Mouse (Mus musculus) intestine, embryonic 14.5 days (tissue): ENCODE data around the gene Gpr108. TPM values are rescaled to one million over a fixed set of nuclear protein-coding genes. Genes with fewer than 3 reads are reported as not detected.

Source experiments
- ATAC-seq: fragments of 200-750 bp; cut with Nextera tagmentation; replicated peaks from 2 replicates; pipeline ENCODE4 v1.8.0; 2017; ENCODE audit warnings: low read depth, moderate number of reproducible peaks, moderate TSS enrichment, moderate library complexity; ENCODE audit not compliant: low FRiP score, low TSS enrichment
- DNase-seq: peaks from one replicate; pipeline ENCODE4 v3.0.0-alpha.2; 2018; ENCODE audit warnings: low spot score
- H3K27ac ChIP-seq: fragments of 300-500 bp; sonication (generic); 2 replicates; pipeline ENCODE4 v1.5.1; 2014; ENCODE audit warnings: low read depth, mild to moderate bottlenecking, control low read depth
- H3K27me3 ChIP-seq: fragments of 300-500 bp; sonication (generic); replicated peaks from 2 replicates; pipeline ENCODE4 v1.6.1; 2014; ENCODE audit warnings: low read length, control low read depth; ENCODE audit not compliant: control insufficient read depth, insufficient read depth
- H3K36me3 ChIP-seq: fragments of 300-500 bp; sonication (generic); 2 replicates; pipeline ENCODE4 v1.6.1; 2014; ENCODE audit warnings: low read length, control low read depth; ENCODE audit not compliant: control insufficient read depth, insufficient read depth
- H3K4me1 ChIP-seq: fragments of 300-500 bp; sonication (generic); replicated peaks from 2 replicates; pipeline ENCODE4 v1.6.1; 2014; ENCODE audit warnings: low read length, control low read depth, mixed read lengths; ENCODE audit not compliant: control insufficient read depth, insufficient read depth
- H3K4me2 ChIP-seq: fragments of 300-500 bp; sonication (generic); 2 replicates; pipeline ENCODE4 v1.6.1; 2014; ENCODE audit warnings: low read length
- H3K4me3 ChIP-seq: fragments of 300-500 bp; sonication (generic); 2 replicates; pipeline ENCODE4 v1.5.1; 2014; ENCODE audit warnings: low read depth, low read length, control low read depth, mixed read lengths
- H3K9ac ChIP-seq: fragments of 300-500 bp; sonication (generic); 2 replicates; pipeline ENCODE4 v1.6.1; 2014; ENCODE audit warnings: mild to moderate bottlenecking, low read length
- H3K9me3 ChIP-seq: fragments of 300-500 bp; sonication (generic); 2 replicates; pipeline ENCODE4 v1.6.1; 2016; ENCODE audit warnings: low read length, control low read depth; ENCODE audit not compliant: control insufficient read depth
- WGBS: fragments of 180-500 bp; shearing (Covaris S2); extraction: QIAGEN DNeasy Blood & Tissue Kit; methylation state at CpG from one replicate; pipeline ENCODE4 v1.1.7; 2014; 5-methylcytosine and 5-hydroxymethylcytosine counted together
- polyA plus RNA-seq: library from polyadenylated mRNA; unstranded; fragments of >200 nt; fragmentation: Nextera tagmentation; extraction: Ambion mirVana; gene quantifications from 2 replicates; pipeline ENCODE4 v1.2.1, GENCODE M21; 2014

The Gpr108 gene
- polyA plus RNA-seq, 1 experiment from 2014 or later = 37.1 TPM

DNA sequence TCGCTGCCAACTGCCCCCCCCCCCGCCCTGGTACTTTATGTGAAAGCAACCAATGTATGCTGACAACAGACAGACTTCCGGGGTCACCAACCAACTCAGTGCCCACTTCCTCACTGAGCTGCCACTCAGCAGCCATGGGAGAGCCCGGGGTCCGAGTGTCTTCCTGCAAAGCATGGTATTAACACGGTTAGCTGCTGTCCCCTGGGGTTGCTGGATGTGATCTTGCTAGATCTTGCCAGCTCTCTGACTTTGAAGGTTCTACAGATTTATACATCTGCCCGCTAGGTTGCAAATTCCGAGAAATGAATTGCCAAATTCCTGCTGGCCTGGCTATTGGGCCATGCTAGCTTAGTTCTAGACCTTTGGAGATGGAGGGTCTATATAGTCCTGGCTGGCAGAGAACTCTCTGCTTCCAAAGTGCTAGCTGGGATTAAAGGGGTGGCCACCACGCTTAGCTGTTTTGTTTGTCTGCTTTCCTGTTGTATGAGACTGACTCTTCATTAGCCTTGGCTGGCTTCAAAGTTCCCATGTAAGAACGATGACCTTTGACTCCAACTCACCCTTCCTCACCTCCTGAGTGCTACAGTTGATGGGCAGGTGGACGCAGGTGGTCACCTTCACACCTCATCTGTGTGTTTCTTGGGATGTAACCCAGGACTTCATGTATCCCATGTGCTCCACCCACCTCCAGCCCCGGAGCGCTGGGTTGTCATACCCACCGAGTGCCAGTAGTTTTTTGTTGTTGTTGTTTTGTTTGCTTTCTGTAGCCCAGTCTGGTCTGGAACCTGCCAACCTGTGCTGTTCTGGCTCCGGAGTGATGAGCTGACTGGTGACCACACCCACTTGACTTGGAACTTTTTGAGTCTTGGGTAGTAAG, 18.2 kb downstream of the Gpr108 start:
- Histone ChIP-seq H3K27ac (no peak overlapping the region), H3K9me3 (no peaks in the 10 kb centered on the region), H3K4me2 (no peak overlapping the region), H3K4me1 (0 out of 2 replicates have a peak, but pooled peaks cover 8% of the 10 kb centered on the region), H3K27me3 (0 out of 2 replicates have a peak, but pooled peaks cover 2% of the 10 kb centered on the region), H3K4me3 (no peak overlapping the region), H3K9ac (no peak overlapping the region), H3K36me3 (peaks cover 10% of the 10 kb centered on the region; the same call in 1 of the 2 replicates)
- DNase-seq (no peak), ATAC-seq (no peak)
- 79% methylated on average over 15 of the region's 15 CpGs for WGBS

DNA sequence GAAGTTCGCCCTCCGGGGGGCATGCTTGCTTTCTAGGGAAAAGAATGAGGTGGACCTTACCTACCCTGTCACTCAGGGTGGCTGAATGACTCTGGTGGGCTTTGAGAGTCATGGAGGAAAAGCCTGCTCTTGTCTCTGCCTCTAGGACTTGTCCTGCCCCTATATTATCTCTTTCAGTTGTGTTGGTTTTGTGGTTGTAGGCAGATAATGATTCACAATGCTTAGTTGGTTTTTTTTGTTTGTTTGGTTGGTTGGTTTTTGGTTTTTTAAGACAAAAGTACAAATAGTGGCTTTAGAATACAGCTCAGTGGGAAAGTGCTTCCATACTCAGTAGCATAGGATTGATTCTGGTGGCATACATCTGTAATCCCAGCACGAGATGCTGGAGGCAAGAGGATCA, 19.4 kb downstream of the Gpr108 start:
- no peak overlapping the region for H3K9ac ChIP-seq
- WGBS = 70% methylated on average over 3 of the region's 3 CpGs
- no peak for DNase-seq
- no peak for ATAC-seq
- H3K4me1 ChIP-seq = 0 out of 2 replicates have a peak, but pooled peaks cover 8% of the 10 kb centered on the region
- H3K36me3 ChIP-seq = no peaks in the 10 kb centered on the region
- no peaks in the 10 kb centered on the region for H3K9me3 ChIP-seq
- H3K4me2 ChIP-seq = no peak overlapping the region
- H3K4me3 ChIP-seq = no peak overlapping the region
- H3K27me3 ChIP-seq = 0 out of 2 replicates have a peak, but pooled peaks cover 4% of the 10 kb centered on the region
- no peak overlapping the region for H3K27ac ChIP-seq

GRCm38 (mm10) chr17:57228014-57228413, 20.2 kb downstream of the Gpr108 start, which contains the start of gene C3:
Gene C3, minus strand, starts transcription at chr17:57228136.
- H3K4me2 ChIP-seq = no peak within 1 kb of the TSS
- H3K9me3 ChIP-seq = no peaks in the 10 kb centered on the region
- no peak within 1 kb of the TSS for H3K4me3 ChIP-seq
- 0 out of 2 replicates have a peak, but pooled peaks cover 4% of the 10 kb centered on the region for H3K27me3 ChIP-seq
- DNase-seq (no peak), ATAC-seq (no peak)
- 78% methylated on average over 3 of the region's 3 CpGs for WGBS
- no peaks in the 10 kb centered on the region for H3K36me3 ChIP-seq
- 0 out of 2 replicates have a peak, but pooled peaks cover 5% of the 10 kb centered on the region for H3K4me1 ChIP-seq
- H3K27ac ChIP-seq = no peak within 1 kb of the TSS
- no peak within 1 kb of the TSS for H3K9ac ChIP-seq

- no peak for ATAC-seq
- no peak overlapping the region for H3K27ac ChIP-seq
- H3K9ac ChIP-seq = no peak overlapping the region
- WGBS = 89% methylated on average over 2 of the region's 2 CpGs
- H3K4me1 ChIP-seq = 0 out of 2 replicates have a peak, but pooled peaks cover 4% of the 10 kb centered on the region
- no peak overlapping the region for H3K4me2 ChIP-seq
- H3K9me3 ChIP-seq = no peaks in the 10 kb centered on the region
- H3K36me3 ChIP-seq = no peaks in the 10 kb centered on the region
- no peak overlapping the region for H3K4me3 ChIP-seq
- 0 out of 2 replicates have a peak, but pooled peaks cover 4% of the 10 kb centered on the region for H3K27me3 ChIP-seq
- DNase-seq = no peak
Measured at GRCm38 (mm10) chr17:57227468-57227867, 20.8 kb downstream of the Gpr108 start.

- WGBS = 81% methylated on average over 9 of the region's 9 CpGs
- Histone ChIP-seq H3K36me3 (no peaks in the 10 kb centered on the region), H3K9me3 (no peaks in the 10 kb centered on the region), H3K4me2 (no peak overlapping the region), H3K4me3 (no peak overlapping the region), H3K27ac (no peak overlapping the region), H3K9ac (no peak overlapping the region), H3K4me1 (no peaks in the 10 kb centered on the region), H3K27me3 (0 out of 2 replicates have a peak, but pooled peaks cover 4% of the 10 kb centered on the region)
- ATAC-seq (no peak), DNase-seq (no peak)
Measured at GRCm38 (mm10) chr17:57223313-57223712, 24.9 kb downstream of the Gpr108 start.

- whole genome bisulfite sequencing = 61% methylated on average over 4 of the region's 4 CpGs
- DNase-seq = no peak
- H3K9me3 ChIP-seq = no peaks in the 10 kb centered on the region
Measured at GRCm38 (mm10) chr17:57221911-57222310, 26.3 kb downstream of the Gpr108 start.

GRCm38 (mm10) chr17:57219884-57220207, 28.4 kb downstream of the Gpr108 start:
- no peaks in the 10 kb centered on the region for H3K27me3 ChIP-seq
- H3K9me3 ChIP-seq = no peaks in the 10 kb centered on the region
- no peak overlapping the region for H3K27ac ChIP-seq
- no peaks in the 10 kb centered on the region for H3K36me3 ChIP-seq
- H3K4me2 ChIP-seq = no peak overlapping the region
- no peak overlapping the region for H3K9ac ChIP-seq
- WGBS = 22% methylated on average over 3 of the region's 3 CpGs
- H3K4me1 ChIP-seq = no peaks in the 10 kb centered on the region
- H3K4me3 ChIP-seq = no peak overlapping the region
- DNase-seq (no peak), ATAC-seq (no peak)

More at GRCm38 (mm10) chr17:57221911-57222310, 26.3 kb downstream of the Gpr108 start:
- Histone ChIP-seq H3K4me3 (no peak overlapping the region), H3K4me1 (no peaks in the 10 kb centered on the region), H3K36me3 (no peaks in the 10 kb centered on the region), H3K27me3 (0 out of 2 replicates have a peak, but pooled peaks cover 4% of the 10 kb centered on the region), H3K9ac (no peak overlapping the region), H3K4me2 (no peak overlapping the region), H3K27ac (no peak overlapping the region)
- no peak for ATAC-seq

DNA sequence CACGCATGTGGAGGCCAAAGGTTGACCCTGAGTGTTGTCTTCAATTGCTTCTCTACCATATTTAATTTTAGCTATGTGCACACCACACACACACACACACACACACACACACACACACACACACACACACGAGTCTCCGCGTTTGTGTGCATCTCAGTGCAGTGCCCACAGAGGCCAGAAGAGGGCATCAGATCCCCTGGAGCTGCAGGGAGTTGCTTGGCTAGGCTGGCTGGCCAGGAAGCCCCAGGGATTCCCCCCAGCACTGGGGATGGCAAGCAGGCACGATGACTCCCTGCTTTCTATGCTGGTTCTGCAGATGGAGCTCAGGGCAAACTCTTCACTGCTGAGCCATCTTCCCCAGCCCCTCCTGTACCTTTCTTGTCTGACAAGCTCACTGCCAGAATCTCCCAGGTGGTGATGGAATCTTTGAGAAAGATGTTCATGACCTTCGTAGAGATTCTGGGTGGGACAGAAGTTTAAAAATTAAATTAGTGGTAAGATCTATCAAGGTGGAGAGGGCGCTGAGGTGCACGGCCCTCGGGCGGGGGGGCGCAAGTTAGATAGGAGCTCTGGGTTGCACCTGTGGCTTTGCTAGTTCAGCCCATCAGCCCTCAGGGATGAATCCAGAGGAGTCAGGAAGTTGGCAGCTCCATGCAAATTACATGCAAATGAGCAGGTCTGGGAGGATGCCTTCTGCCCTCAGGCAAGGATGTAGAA, 28.9 kb downstream of the Gpr108 start:
- Histone ChIP-seq H3K9ac (no peak overlapping the region), H3K9me3 (no peaks in the 10 kb centered on the region), H3K4me3 (no peak overlapping the region), H3K27ac (no peak overlapping the region), H3K4me1 (no peaks in the 10 kb centered on the region), H3K4me2 (no peak overlapping the region), H3K36me3 (no peaks in the 10 kb centered on the region), H3K27me3 (no peaks in the 10 kb centered on the region)
- DNase-seq (peak; percentile 89), ATAC-seq (0 out of 2 replicates have a peak, but pooled peaks have one; percentile 29)
- 22% methylated on average over 11 of the region's 11 CpGs for WGBS
